Mouse (Mus musculus) embryo, embryonic 11.5 days (tissue): ENCODE results near the gene Scfd2.

Experiments used
- DNase-seq: peaks from one replicate; pipeline ENCODE4 v3.0.0-alpha.2; 2012; ENCODE audit warnings: low read depth, low spot score

Scfd2 gene

GRCm38 (mm10) chr5:74175526-74176270 is 355.9 kb downstream of the Scfd2 start:
- DNase-seq, result no peak

DNA sequence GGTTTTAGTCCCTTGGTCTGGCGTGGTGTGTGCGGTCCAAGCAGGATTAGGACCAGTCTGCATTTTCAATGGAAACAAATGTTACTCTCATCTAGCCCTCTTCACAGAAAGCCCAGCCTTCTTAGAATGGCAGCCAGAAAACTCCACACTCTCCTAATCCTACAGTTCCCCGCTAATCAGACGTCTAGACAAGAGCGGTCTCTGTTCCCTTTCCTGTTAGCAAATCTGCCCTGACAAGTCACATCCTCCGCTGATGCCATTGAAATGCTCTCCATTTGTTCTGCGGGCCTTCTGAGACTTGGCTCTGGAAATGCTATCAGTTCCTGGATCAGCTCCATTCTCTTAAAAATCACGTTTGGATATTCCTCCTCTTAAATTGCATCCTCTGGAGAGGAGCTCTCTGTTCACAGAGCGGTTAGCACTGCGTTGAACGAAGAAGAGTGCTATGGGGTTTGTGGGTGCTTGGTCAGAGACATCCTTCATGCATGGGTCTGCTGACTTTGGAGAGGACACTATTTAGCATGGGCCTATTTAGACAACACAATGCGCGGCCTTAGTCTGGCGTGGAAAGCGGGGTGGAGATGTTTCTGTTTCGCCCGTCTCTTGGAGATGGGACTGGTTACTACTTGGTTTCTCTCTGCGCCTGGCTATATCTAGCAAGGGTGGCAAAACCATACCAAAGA is 358.3 kb downstream of the Scfd2 start:
- DNase-seq, result no peak

DNA sequence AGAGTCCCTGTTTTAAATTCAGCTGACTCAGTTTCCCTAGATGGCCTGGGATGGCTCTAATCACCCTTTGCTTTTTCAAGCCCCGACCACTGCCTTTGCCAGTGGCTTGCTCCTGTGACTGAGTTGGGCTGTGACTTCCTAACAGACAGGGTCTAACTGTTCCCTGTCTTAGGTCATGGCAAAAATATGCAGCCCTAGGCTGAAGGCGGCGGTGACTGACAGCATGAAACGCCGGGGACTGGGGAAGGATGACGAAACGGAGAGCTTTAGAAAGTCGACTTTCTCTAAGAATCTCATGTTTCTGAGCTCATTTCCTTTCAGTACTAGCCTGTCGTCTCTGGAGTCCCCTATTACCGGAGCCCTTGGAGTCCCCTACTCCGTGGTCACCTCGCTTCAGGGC is 359.4 kb downstream of the Scfd2 start:
- DNase-seq, result no peak

GRCm38 (mm10) chr5:74171768-74172167 is 359.8 kb downstream of the Scfd2 start:
- no peak for DNase-seq

DNA sequence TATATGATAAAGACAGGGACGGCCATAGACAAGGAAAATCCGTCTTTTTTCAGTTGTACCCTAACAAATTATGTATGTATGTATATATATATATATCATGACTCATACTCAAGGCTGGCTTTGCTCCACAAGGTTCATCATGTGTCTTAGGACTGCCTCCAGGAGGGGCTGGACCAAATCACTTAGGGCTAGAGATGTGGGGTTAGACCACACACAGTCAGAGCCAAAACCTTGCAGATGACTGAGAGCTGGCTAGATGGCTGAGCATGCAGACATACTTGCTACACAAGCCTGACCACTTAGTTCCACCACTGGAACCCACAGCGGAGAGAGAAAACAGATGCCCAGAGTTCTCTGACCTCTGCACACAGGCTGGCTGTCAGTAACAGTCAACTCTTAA is 363.5 kb downstream of the Scfd2 start:
- DNase-seq, result no peak

- no peak for DNase-seq
These were observed 364.9 kb downstream of the Scfd2 start for GRCm38 (mm10) chr5:74166642-74167041.

DNA sequence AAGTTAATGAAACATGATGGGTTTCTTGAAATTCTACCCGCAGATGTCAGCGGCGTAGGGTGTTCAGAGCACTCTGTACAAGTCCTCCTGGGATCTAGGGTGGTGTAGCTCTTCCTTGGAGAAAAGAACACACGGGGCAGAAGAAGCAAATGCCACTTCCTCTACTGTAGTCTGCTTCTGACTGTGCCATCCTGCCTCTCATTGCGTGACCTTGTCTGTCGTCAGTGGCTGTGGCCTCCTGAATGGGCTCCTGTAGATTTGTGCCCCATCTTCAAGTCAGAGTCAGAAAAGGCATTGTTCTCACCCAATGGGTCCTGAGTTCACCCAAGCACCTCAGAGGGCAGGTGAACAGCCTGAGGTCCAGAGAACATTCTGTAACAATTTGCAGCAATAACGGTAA is 367.0 kb downstream of the Scfd2 start:
- no peak for DNase-seq

GRCm38 (mm10) chr5:74163141-74163540 is 368.4 kb downstream of the Scfd2 start:
- DNase-seq, result no peak

GRCm38 (mm10) chr5:74162013-74162412 is 369.5 kb downstream of the Scfd2 start:
- DNase-seq, result no peak

GRCm38 (mm10) chr5:74161297-74161926 is 370.1 kb downstream of the Scfd2 start:
- DNase-seq, result peak; percentile 70

DNA sequence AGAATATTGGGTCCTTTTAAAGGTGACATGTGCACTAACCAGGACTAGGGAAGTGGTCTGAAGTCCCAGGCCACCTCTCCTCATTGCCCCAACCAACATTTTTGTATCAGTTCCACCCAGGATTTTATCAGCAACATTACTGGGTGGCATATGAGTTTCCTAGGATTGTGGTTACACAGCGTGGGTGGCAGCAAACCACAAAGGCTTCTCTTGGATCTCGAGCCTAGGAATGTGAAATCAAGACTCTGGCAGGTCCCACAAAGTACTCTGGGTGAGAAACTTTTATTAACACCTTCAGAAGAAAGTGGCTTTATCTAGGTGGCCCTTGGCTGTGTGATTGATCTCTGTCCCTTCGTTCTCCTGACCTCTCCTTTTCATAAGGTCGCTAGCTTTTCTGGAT is 371.2 kb downstream of the Scfd2 start:
- no peak for DNase-seq

- no peak for DNase-seq
These were observed 371.7 kb downstream of the Scfd2 start for GRCm38 (mm10) chr5:74159906-74160305.

- DNase-seq, result no peak
These were observed 372.5 kb downstream of the Scfd2 start for GRCm38 (mm10) chr5:74158929-74159632.

DNA sequence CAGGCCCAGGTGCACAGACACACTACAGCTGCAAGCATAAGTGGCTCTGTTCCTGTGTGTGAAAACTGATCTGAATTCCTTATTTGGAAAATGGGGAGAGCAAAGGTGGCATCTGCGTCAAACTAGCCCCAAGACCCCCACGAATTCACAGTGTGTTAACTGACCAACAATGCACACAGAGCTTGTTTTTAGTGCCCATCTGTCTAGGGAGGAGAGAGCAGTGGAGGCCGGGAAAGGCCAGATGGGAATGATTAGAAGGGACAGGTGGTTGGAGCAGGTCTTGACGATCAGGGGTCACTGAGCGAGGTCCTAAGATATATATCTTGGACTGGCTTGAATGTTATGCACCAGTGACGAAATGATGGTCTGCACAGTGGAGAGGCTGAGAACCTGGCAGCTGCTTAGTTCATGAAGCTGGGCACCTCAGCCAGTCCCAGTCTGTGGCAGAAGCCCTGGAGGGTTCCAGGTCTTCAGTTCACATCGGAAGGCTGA is 375.7 kb downstream of the Scfd2 start:
- peak; percentile 48 for DNase-seq
